Mouse (Mus musculus) embryonic fibroblast, embryonic 13.5 days (primary cell): Measurements from ENCODE around the gene Helt. TPM values are rescaled to one million over a fixed set of nuclear protein-coding genes. Genes with fewer than 3 reads are reported as not detected.

Experiments
- H3K27ac ChIP-seq: 2 replicates; pipeline ENCODE4 v1.5.1; 2012; ENCODE audit warnings: low read length, control low read depth, inconsistent platforms; ENCODE audit not compliant: insufficient read depth
- H3K4me1 ChIP-seq: 2 replicates; pipeline ENCODE4 v1.6.1; 2011; ENCODE audit warnings: low read length; ENCODE audit not compliant: control insufficient read depth, insufficient read depth
- H3K4me3 ChIP-seq: 2 replicates; pipeline ENCODE4 v1.5.1; 2011; ENCODE audit warnings: mild to moderate bottlenecking, control low read depth, low read length; ENCODE audit not compliant: insufficient read depth
- CTCF ChIP-seq: IDR thresholded peaks from 2 replicates; pipeline ENCODE4 v1.5.1; 2011; ENCODE audit warnings: mild to moderate bottlenecking, control low read depth, low read length, moderate library complexity, borderline replicate concordance; ENCODE audit not compliant: insufficient read depth
- POLR2A ChIP-seq: IDR thresholded peaks from 2 replicates; pipeline ENCODE4 v1.6.1; 2011; ENCODE audit warnings: low read depth, mild to moderate bottlenecking, control low read depth, low read length, moderate library complexity
- polyA plus RNA-seq: library from polyadenylated mRNA; stranded (reverse); fragments of >200 nt; gene quantifications from 2 replicates; pipeline ENCODE4 v1.2.4, GENCODE M21; 2011; ENCODE audit warnings: low read depth; ENCODE audit not compliant: missing spikeins, insufficient read length

The Helt gene
- polyA plus RNA-seq, 1 experiment = not detected

DNA sequence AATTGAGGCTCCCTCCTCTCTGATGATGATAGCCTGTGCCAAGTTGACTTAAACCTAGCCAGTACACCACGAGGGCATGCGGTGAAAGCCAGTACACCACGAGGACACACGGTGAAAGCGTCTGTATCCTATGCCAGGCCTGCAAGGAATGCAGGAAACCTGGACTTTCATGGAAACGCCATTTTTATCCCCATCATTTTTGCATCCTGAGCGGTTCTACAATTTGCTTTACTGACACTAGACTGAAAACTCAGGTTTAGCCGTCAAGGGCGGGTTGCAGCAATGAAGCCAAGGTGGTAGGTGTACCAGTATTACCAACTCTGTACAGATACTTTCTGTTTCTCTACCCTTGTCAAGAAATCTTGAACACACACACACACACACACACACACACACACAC, 7.7 kb upstream of the Helt start:
- H3K4me3 ChIP-seq = no peak overlapping the region
- TF ChIP-seq POLR2A (no peak), CTCF (no peak)
- no peaks in the 10 kb centered on the region for H3K4me1 ChIP-seq
- H3K27ac ChIP-seq = no peak overlapping the region

DNA sequence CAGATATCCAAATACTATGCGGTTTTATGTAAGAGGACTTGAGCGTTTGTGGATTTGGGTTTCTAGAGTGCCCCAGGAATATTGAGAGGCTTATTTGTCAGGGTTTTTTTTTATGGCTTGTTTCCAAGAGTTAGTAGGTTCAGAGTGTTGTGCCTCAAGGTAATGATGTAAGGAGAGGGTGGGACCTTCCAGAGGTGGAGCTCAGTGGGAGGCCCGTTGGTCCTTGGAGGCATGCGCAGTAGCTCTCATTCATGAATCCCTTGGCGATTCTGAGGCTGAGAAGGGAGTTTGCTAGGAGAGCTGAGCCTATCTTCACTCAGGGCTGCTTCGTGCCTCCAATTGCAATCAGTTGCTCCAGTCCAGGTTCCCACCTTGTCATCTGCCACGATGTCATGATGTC, 4.4 kb upstream of the Helt start:
- TF ChIP-seq POLR2A (no peak), CTCF (no peak)
- H3K4me1 ChIP-seq = no peaks in the 10 kb centered on the region

GRCm38 (mm10) chr8:46296551-46296950, 2.1 kb upstream of the Helt start:
- no peaks in the 10 kb centered on the region for H3K4me1 ChIP-seq
- no peak overlapping the region for H3K4me3 ChIP-seq

More for the DNA sequence above, 4.4 kb upstream of the Helt start:
- H3K4me3 ChIP-seq = no peak overlapping the region
- H3K27ac ChIP-seq = no peak overlapping the region

DNA sequence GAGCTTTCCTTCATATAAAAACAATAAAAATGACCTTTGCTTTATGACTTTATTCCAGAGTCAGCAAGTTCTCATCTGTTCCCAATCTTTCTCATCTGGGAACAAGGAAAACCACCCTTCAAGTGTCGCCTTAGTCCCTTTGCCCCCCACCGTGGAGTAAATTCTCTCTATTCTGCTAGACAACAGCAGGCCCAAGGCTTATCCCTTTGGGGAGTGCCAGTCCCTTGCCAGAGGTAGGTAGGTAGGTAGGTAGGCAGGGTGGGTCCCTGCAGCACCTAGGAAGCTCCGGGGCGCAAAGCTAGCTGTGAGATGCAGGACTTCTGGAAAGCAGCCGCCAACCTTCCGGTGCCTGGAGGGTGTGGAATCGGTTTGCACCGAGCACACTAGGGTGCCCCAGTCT, 1.5 kb upstream of the Helt start:
- Histone ChIP-seq H3K27ac (no peak overlapping the region), H3K4me1 (no peaks in the 10 kb centered on the region), H3K4me3 (no peak overlapping the region)
- TF ChIP-seq CTCF (no peak), POLR2A (no peak)

More at GRCm38 (mm10) chr8:46296551-46296950, 2.1 kb upstream of the Helt start:
- H3K27ac ChIP-seq = no peak overlapping the region
- TF ChIP-seq CTCF = no peak
- TF ChIP-seq POLR2A = no peak

GRCm38 (mm10) chr8:46295101-46295534, 647 bp upstream of the Helt start:
- Histone ChIP-seq H3K4me3 (no peak overlapping the region), H3K4me1 (no peaks in the 10 kb centered on the region), H3K27ac (no peak overlapping the region)
- TF ChIP-seq CTCF (no peak), POLR2A (no peak)

DNA sequence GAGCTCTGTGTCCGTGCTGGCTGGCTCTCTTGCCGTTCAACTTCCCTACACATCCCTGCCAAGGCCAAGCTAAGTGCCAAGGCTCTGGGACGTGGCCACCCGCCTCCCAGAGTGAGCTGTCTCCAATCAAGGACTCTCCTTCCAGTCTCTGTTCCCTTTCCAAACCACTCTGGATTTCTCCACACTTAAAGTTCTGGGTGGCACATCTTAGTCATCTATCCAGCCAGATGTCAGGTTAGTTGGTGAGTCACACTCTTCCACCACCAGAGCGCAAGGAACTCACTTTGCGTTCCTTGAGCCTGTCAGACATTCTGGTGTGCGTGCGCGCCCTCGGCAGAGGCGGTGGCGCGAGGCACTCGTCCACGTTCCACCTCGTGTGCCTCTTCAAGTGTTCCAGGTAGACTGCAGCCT, 725 bp downstream of the Helt start:
- Histone ChIP-seq H3K4me1 (no peaks in the 10 kb centered on the region), H3K4me3 (no peak overlapping the region), H3K27ac (no peak overlapping the region)
- TF ChIP-seq POLR2A (no peak), CTCF (no peak)

DNA sequence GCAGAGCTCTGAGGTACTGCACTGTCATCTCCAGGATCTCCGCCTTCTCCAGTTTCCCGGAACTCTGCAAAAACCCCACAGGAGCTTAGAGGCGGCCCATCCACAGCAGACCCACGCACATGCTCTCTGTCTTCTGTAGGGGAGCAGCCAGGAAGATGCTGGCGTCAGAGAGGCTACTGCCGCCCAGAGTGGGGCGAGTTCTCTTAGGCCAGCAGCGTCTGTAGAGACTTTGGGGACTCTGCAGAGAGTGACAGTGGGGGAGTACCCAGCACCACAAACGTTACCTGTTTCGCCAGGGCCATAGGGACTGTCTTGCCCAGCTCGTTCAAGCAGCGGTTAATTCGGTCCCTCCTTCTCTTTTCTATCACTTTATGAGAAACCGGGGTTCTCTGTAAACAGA, 1.3 kb downstream of the Helt start:
- TF ChIP-seq POLR2A (no peak), CTCF (no peak)
- Histone ChIP-seq H3K4me3 (no peak overlapping the region), H3K4me1 (no peaks in the 10 kb centered on the region), H3K27ac (no peak overlapping the region)

GRCm38 (mm10) chr8:46291931-46292675, 2.4 kb downstream of the Helt start:
- no peaks in the 10 kb centered on the region for H3K4me1 ChIP-seq
- H3K4me3 ChIP-seq = no peak overlapping the region
- H3K27ac ChIP-seq = no peak overlapping the region
- no peak for TF ChIP-seq CTCF
- TF ChIP-seq POLR2A = no peak

GRCm38 (mm10) chr8:46289274-46289673, 5.2 kb downstream of the Helt start:
- no peaks in the 10 kb centered on the region for H3K4me1 ChIP-seq
- no peak overlapping the region for H3K4me3 ChIP-seq
- H3K27ac ChIP-seq = no peak overlapping the region
- TF ChIP-seq POLR2A = no peak
- no peak for TF ChIP-seq CTCF

GRCm38 (mm10) chr8:46288021-46288420, 6.5 kb downstream of the Helt start:
- H3K4me3 ChIP-seq = no peak overlapping the region
- no peak for TF ChIP-seq POLR2A
- TF ChIP-seq CTCF = no peak
- no peak overlapping the region for H3K27ac ChIP-seq
- H3K4me1 ChIP-seq = no peaks in the 10 kb centered on the region
